Mouse (Mus musculus): ENCODE measurements around the gene Nusap1. TPM values are rescaled to one million over a fixed set of nuclear protein-coding genes. Genes with fewer than 3 reads are reported as not detected.

Nusap1 gene
- total RNA-seq, 2 experiments from 2014 or later: 1.1 to 1.5 TPM

Other genes starting within 250 kb of the Nusap1 start
- gene Ino80, start 140.6 kb upstream of the Nusap1 start, total RNA-seq (2021): 10 to 100 TPM in 1 of 2 experiments, 1 to 10 TPM in 1; 10.0 to 11.6 TPM
- under 1 TPM; 0.17 to 0.18 TPM for gene Exd1, start 70.7 kb upstream of the Nusap1 start, total RNA-seq (2021)
- 10 to 100 TPM; 88.0 to 92.5 TPM for gene Chp1, start 70.6 kb upstream of the Nusap1 start, total RNA-seq (2021)
- under 1 TPM in 1 of 2 experiments, not detected in 1; 0.34 TPM for gene Oip5, start 171 bp downstream of the Nusap1 start, total RNA-seq (2021)
- gene Ndufaf1, start 44.5 kb downstream of the Nusap1 start, total RNA-seq (2021): 10 to 100 TPM; 66.3 to 67.5 TPM
- 10 to 100 TPM; 20.4 to 20.9 TPM for gene Rtf1, start 56.8 kb downstream of the Nusap1 start, total RNA-seq (2021)
- under 1 TPM; 0.57 to 0.78 TPM for gene Itpka, start 124.0 kb downstream of the Nusap1 start, total RNA-seq (2021)
- not detected for gene Ltk, start 142.1 kb downstream of the Nusap1 start, total RNA-seq (2021)
- gene Rpap1, start 169.2 kb downstream of the Nusap1 start, total RNA-seq (2021): 10 to 100 TPM; 13.7 to 14.2 TPM
- gene Tyro3, start 179.4 kb downstream of the Nusap1 start, total RNA-seq (2021): 1 to 10 TPM; 1.2 to 1.3 TPM